23 mouse cellular contexts compared by ENCODE assay signal in the genomic region with DNA sequence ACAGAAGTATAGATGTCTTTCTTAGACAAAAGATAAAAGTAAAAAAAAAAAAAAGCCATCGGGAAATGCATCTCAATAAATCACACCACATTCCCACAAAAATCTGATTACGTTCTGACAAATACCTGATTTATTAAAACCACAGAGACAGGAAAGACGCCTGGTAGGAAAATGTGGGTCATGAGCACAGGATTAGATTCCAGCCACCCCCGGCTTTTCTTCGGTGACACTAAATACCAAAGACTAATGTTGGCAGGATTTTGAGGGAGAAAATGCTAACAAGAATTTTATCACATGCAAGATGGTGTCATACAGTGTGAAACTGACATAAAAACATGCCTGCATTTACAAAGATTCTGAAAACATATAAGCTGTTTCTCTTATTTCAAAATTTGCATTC.
"Had no signal": no experiment of that assay in that cellular context is flagged by ENCODE, and none has a peak within 500 bp of the region (broad histone marks: within the 10 kb centered on the region; RNA-seq: fewer than 3 reads in every experiment).

No protein-coding gene starts in this region.

- ATAC-seq: inflammation-experienced regulatory T-cells, adult 6 months; intestine, embryonic 16.5 days; liver, embryonic 12.5 days; midbrain, embryonic 13.5 days; midbrain, embryonic 16.5 days had no signal

- H3K4me2 ChIP-seq: limb, embryonic 13.5 days; liver, embryonic 12.5 days; liver, embryonic 15.5 days; lung, embryonic 15.5 days; midbrain, embryonic 13.5 days; neural tube, embryonic 13.5 days had no signal

- H3K4me3 ChIP-seq: limb, embryonic 10.5 days; limb, embryonic 13.5 days; liver, embryonic 12.5 days; liver, embryonic 15.5 days; lung, embryonic 15.5 days; megakaryocyte, embryonic 14.5 days; midbrain, embryonic 10.5 days; midbrain, embryonic 13.5 days; myocyte; neural tube, embryonic 13.5 days had no signal

- H3K9ac ChIP-seq: limb, embryonic 13.5 days; liver, embryonic 12.5 days; liver, embryonic 15.5 days; lung, embryonic 15.5 days; midbrain, embryonic 13.5 days; neural tube, embryonic 13.5 days had no signal

- H3K27ac ChIP-seq: limb, embryonic 10.5 days; limb, embryonic 13.5 days; liver, embryonic 12.5 days; liver, embryonic 15.5 days; lung, embryonic 15.5 days; midbrain, embryonic 10.5 days; midbrain, embryonic 13.5 days; neural tube, embryonic 13.5 days had no signal

- DNase-seq: liver; lung, adult 18-20 months; lung, postnatal 10 days; lung, postnatal 36 days; retina, postnatal 1 day; right cerebral cortex, postnatal 25 days; spleen, adult 18-20 months; thymus, adult 2 months; thymus, postnatal 14 days; thymus, postnatal 4 days had no signal

- H3K4me1 ChIP-seq: limb, embryonic 10.5 days; limb, embryonic 13.5 days; liver, embryonic 12.5 days; liver, embryonic 15.5 days; lung, embryonic 15.5 days; megakaryocyte, embryonic 14.5 days; midbrain, embryonic 10.5 days; midbrain, embryonic 13.5 days; neural tube, embryonic 13.5 days had no signal

- H3K36me3 ChIP-seq: limb, embryonic 10.5 days; limb, embryonic 13.5 days; liver, embryonic 12.5 days; liver, embryonic 15.5 days; lung, embryonic 15.5 days; midbrain, embryonic 10.5 days; midbrain, embryonic 13.5 days; neural tube, embryonic 13.5 days had no signal

- H3K9me3 ChIP-seq: limb, embryonic 10.5 days; limb, embryonic 13.5 days; liver, embryonic 12.5 days; liver, embryonic 15.5 days; lung, embryonic 15.5 days; megakaryocyte, embryonic 14.5 days; midbrain, embryonic 10.5 days; midbrain, embryonic 13.5 days; neural tube, embryonic 13.5 days had no signal

- H3K27me3 ChIP-seq: limb, embryonic 13.5 days; liver, embryonic 12.5 days; liver, embryonic 15.5 days; lung, embryonic 15.5 days; midbrain, embryonic 13.5 days; neural tube, embryonic 13.5 days had no signal
